8 mouse cellular contexts compared by ENCODE assay signal in genomic region chr5:136170512-136171362, GRCm38 (mm10). TPM values are rescaled to one million over a fixed set of nuclear protein-coding genes. Genes with fewer than 3 reads are reported as not detected.
DNase-seq lines count a peak whose midpoint lies in the region; ATAC-seq and TF ChIP-seq lines count a peak whose summit lies in the region.

TSS of gene Orai2 (minus strand) at chr5:136170713.

- no peak for TF ChIP-seq POLR2A in limb, embryonic 14.5 days (IDR thresholded peaks at IDR 0.05; ENCODE audit: borderline replicate concordance, extremely low read depth, insufficient read depth, insufficient read length)

- H3K9ac ChIP-seq in kidney, embryonic 14.5 days (ENCODE audit: low read depth, low read length), result peak within 1 kb of the TSS; percentile 63
- peak within 1 kb of the TSS; percentile 70 for H3K9ac ChIP-seq in limb, embryonic 14.5 days (ENCODE audit: low read depth, low read length, severe bottlenecking)
- H3K9ac ChIP-seq in midbrain, embryonic 16.5 days (ENCODE audit: low read depth, low read length), result peak within 1 kb of the TSS; percentile 80

- H3K9me3 ChIP-seq in heart, embryonic 10.5 days, result peaks cover 5% of the 10 kb centered on the region; the same call in 1 of the 2 replicates
- H3K9me3 ChIP-seq in kidney, embryonic 14.5 days (ENCODE audit: control insufficient read depth, low read length), result no peaks in the 10 kb centered on the region
- H3K9me3 ChIP-seq in limb, embryonic 14.5 days (ENCODE audit: control insufficient read depth, low read length), result no peaks in the 10 kb centered on the region
- no peaks in the 10 kb centered on the region for H3K9me3 ChIP-seq in midbrain, embryonic 16.5 days (replicated peaks; ENCODE audit: control insufficient read depth, low read length, poor library complexity, severe bottlenecking)

- peak within 1 kb of the TSS; percentile 84 for H3K4me2 ChIP-seq in kidney, embryonic 14.5 days (replicated peaks; ENCODE audit: low read depth, low read length)
- H3K4me2 ChIP-seq in limb, embryonic 14.5 days (replicated peaks; ENCODE audit: low read depth, low read length, severe bottlenecking), result peak within 1 kb of the TSS; percentile 93
- H3K4me2 ChIP-seq in midbrain, embryonic 16.5 days (ENCODE audit: low read length), result peak within 1 kb of the TSS; percentile 92

- peak; percentile 60 for ATAC-seq in erythroblast, adult 5-6 weeks (replicated peaks; ENCODE audit: low FRiP score, poor library complexity, severe bottlenecking)
- ATAC-seq in kidney, embryonic 14.5 days (ENCODE audit: low FRiP score, low TSS enrichment), result peak; percentile 92
- ATAC-seq in limb, embryonic 14.5 days (ENCODE audit: low FRiP score, low read depth), result peak; percentile 90
- peak; percentile 88 for ATAC-seq in midbrain, embryonic 16.5 days

- DNase-seq in B cell, adult 2 months, result peak; percentile 86 to 87
- peak; percentile 87 for DNase-seq in brain, adult 2 months (ENCODE audit: low read depth, low spot score)
- DNase-seq in heart, embryonic 10.5 days (ENCODE audit: low spot score), result peak; percentile 87
- peak; percentile 75 for DNase-seq in limb, embryonic 14.5 days (ENCODE audit: low spot score)
- peak; percentile 74 to 90 for DNase-seq in spleen, postnatal 10 days (ENCODE audit: low spot score in 2 of 2)

- 0 out of 2 replicates have a peak, but pooled peaks cover 9% of the 10 kb centered on the region for H3K27me3 ChIP-seq in heart, embryonic 10.5 days (ENCODE audit: insufficient read depth, poor library complexity, severe bottlenecking)
- H3K27me3 ChIP-seq in kidney, embryonic 14.5 days (ENCODE audit: control insufficient read depth, insufficient read depth, low read length), result no peaks in the 10 kb centered on the region
- no peaks in the 10 kb centered on the region for H3K27me3 ChIP-seq in limb, embryonic 14.5 days (ENCODE audit: control insufficient read depth, insufficient read depth, low read length)
- H3K27me3 ChIP-seq in midbrain, embryonic 16.5 days (ENCODE audit: control insufficient read depth, insufficient read depth, low read depth, low read length), result no peaks in the 10 kb centered on the region

- H3K27ac ChIP-seq in heart, embryonic 10.5 days, result peak within 1 kb of the TSS; percentile 81
- H3K27ac ChIP-seq in kidney, embryonic 14.5 days (ENCODE audit: low read depth, low read length), result no peak within 1 kb of the TSS; the same call in 1 of the 2 replicates
- H3K27ac ChIP-seq in limb, embryonic 14.5 days (replicated peaks; ENCODE audit: low read depth, low read length), result 0 out of 2 replicates have a peak within 1 kb of the TSS, but pooled peaks have one; percentile 7
- H3K27ac ChIP-seq in midbrain, embryonic 16.5 days (ENCODE audit: low read length), result peak within 1 kb of the TSS; percentile 77

- H3K4me3 ChIP-seq in heart, embryonic 10.5 days, result peak within 1 kb of the TSS; percentile 73
- peak within 1 kb of the TSS; percentile 54 for H3K4me3 ChIP-seq in kidney, embryonic 14.5 days (ENCODE audit: low read length)
- H3K4me3 ChIP-seq in limb, embryonic 14.5 days (replicated peaks; ENCODE audit: low read length), result peak within 1 kb of the TSS; percentile 60
- peak within 1 kb of the TSS; percentile 58 for H3K4me3 ChIP-seq in midbrain, embryonic 16.5 days (ENCODE audit: low read depth, low read length)

- H3K4me1 ChIP-seq in heart, embryonic 10.5 days, result peaks cover 18% of the 10 kb centered on the region
- peaks cover 13% of the 10 kb centered on the region; the same call in 1 of the 2 replicates for H3K4me1 ChIP-seq in kidney, embryonic 14.5 days (ENCODE audit: control insufficient read depth, insufficient read depth, low read length)
- peaks cover 7% of the 10 kb centered on the region for H3K4me1 ChIP-seq in limb, embryonic 14.5 days (ENCODE audit: control insufficient read depth, insufficient read depth, low read length)
- H3K4me1 ChIP-seq in midbrain, embryonic 16.5 days (ENCODE audit: control insufficient read depth, insufficient read depth, low read length), result peaks cover 21% of the 10 kb centered on the region

- H3K36me3 ChIP-seq in heart, embryonic 10.5 days, result no peaks in the 10 kb centered on the region
- H3K36me3 ChIP-seq in kidney, embryonic 14.5 days (ENCODE audit: control insufficient read depth, insufficient read depth, low read length), result no peaks in the 10 kb centered on the region
- H3K36me3 ChIP-seq in limb, embryonic 14.5 days (ENCODE audit: control insufficient read depth, insufficient read depth, low read length), result no peaks in the 10 kb centered on the region; the same call in 1 of the 2 replicates
- H3K36me3 ChIP-seq in midbrain, embryonic 16.5 days (ENCODE audit: control insufficient read depth, insufficient read depth, low read length), result peaks cover 3% of the 10 kb centered on the region; the same call in 1 of the 2 replicates

- WGBS in heart, embryonic 10.5 days, result 5% methylated on average over 49 of the region's 49 CpGs
- WGBS in kidney, embryonic 14.5 days, result 3% methylated on average over 49 of the region's 49 CpGs
- 7% methylated on average over 44 of the region's 49 CpGs for WGBS in limb, embryonic 14.5 days
- WGBS in midbrain, embryonic 16.5 days, result 3% methylated on average over 49 of the region's 49 CpGs

RNA-seq across cellular contexts. Expression of gene Orai2, which starts in this region (rescaled TPM):
- 6.9 and 13.1 TPM in 2 replicates for total RNA-seq in erythroblast, adult 5-6 weeks (2015; ENCODE audit: low replicate concordance)
- total RNA-seq in erythroblast, adult 5-6 weeks (2017; ENCODE audit: low replicate concordance), result 6.4 and 10.6 TPM in 2 replicates
- 2.2 and 3.3 TPM in 2 replicates for polyA plus RNA-seq in heart, embryonic 10.5 days (2016; fragmentation: Nextera tagmentation; extraction: Ambion mirVana)
- 5.6 and 6.6 TPM in 2 replicates for polyA plus RNA-seq in kidney, embryonic 14.5 days (2014; fragmentation: Nextera tagmentation; extraction: Ambion mirVana)
- polyA plus RNA-seq in limb, embryonic 14.5 days (2012; rRNA removed), result 13.7 and 18.4 TPM in 2 replicates
- 9.0 and 10.2 TPM in 2 replicates for polyA plus RNA-seq in limb, embryonic 14.5 days (2014; fragmentation: Nextera tagmentation; extraction: Ambion mirVana)
- 47.1 and 52.0 TPM in 2 replicates for polyA plus RNA-seq in midbrain, embryonic 16.5 days (2015; fragmentation: Nextera tagmentation; extraction: Ambion mirVana)
